Mouse (Mus musculus) kidney, postnatal 25 days (tissue): ENCODE data around the gene Megf9.
A peak's percentile ranks its signal among the peaks of the same experiment; 100 is the strongest.

Experiments used
- DNase-seq, 2 experiments: peaks; one replicate each; pipeline ENCODE4 v3.0.0; 2021; ENCODE audit warnings: mixed read lengths in 2 of 2

Gene Megf9

DNA sequence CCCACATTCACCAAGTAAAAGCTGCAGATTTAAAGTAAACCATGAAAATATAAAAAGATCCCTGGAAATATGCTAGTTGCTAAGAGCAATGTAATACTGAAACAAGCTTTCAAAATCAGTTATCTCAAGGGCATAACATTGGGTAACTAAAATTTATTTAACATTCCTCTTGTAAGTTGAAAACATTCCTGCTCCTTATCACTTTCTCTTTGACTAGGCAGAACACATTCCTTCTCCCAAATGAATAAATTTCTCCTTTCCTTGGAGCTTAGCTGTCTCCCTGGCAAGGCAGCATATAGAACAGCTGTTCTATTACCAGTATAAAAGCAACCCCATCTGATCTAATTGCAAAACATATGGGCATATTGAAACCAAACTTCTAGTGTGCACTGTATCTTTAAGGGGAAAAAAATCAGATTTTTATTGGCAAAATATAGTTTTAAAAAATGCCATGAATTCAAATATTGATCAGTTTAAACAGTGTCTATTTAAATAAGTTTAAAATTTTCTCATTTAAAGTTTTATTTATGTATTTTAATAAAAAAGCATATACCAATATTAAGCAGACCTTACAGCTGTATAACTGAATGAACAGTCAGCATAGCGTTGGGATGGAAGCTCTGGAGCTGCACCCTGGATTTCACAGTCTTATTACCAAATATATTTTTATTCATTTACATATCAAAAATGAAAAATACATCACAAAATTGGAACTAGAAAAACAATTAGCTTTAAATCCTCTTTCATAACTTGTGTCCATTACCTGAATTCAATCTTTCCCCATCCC is 13.1 kb downstream of the Megf9 start:
- DNase-seq: no peak

DNA sequence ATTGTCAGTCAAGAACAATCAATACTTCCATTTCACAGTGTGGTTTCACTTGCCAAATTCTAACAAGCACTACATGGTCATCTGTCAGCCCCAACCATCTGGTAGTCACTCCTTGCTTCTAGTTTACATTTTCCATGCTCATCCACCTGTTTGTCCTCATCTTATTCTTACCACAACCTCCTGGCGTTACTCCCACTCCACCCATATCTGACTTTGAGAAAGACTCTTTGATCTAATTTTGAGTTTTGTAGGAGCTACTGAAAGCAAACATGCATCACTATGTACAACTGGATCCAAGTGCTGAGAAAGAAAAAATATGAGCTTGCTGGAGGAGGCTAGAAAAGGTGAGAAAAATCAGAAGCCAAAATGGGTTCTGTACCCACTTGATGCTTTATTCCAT is 17.1 kb downstream of the Megf9 start:
- DNase-seq: no peak

DNA sequence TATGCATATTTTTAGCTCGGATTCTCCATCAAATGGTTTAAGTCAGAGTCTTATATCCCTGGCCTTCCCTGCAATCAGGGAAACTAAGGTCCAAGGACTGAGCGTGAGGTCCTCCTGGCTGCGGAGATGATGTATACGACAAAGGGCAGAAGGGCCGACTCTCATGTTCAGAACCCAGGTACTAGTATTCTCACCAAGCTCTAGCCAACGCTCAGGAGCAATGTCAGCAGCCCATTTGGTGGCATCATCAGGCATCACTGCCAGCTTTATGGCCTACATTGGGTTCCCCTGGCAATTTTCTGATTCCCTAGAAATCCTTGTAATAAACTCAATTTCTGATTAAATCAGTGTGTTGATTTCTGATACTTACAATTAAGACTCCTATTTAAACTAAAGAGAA is 18.5 kb downstream of the Megf9 start:
- no peak for DNase-seq

DNA sequence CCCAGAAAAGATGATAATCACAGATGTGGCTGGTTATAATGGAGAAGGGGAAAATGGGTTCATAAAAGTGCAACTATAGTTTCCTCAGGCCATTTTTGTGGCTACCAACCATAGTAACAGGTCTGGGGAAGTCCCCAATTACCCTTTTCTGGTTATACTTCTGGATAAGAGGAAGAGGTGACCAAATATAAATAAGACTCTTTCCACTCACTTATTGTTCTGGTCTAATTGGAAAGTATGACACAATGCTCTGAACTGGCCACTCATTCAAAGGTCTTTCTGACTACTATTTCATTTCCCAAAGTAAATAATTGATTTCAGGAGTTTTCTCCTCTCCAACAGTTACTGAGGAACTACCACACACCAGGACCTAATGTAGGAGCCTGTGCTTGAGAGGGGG is 19.3 kb downstream of the Megf9 start:
- DNase-seq: no peak

DNA sequence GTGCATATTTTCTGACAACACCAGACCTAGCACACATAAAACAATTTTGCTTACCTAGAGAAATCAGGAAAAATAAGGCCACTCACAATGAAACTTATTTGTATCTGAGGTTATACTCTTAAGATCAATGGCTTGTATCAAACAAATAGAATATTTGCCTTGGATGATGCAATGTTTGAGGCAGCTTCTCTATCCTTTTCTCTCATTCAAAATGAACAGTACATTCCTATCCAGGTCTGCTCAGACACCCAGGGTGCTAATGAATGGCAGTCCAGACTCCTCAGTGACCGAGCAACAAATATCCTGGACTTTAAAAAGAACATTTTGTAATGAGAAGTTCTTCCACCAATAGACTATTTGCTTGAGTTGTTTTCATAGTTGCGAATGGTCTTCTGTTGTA is 24.8 kb downstream of the Megf9 start:
- no peak for DNase-seq

DNA sequence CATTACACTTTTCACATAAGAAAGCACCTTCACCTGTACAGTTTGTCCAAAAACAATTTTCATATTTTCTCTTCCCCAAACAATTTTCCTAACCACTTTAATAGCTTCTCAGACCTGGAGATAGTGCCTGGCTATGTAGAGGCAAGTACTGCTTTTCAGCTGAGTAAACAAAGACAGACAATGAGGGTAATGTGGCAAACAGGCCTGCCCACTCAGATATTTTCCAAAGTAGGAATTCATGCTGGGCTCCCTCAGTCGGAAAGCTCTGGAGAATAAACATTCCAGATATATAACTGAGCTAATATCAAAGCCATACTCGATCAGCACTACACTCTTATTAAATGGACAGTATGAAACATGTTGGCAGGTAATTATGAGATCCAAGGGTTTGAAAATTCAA is 25.2 kb downstream of the Megf9 start:
- DNase-seq: no peak

DNA sequence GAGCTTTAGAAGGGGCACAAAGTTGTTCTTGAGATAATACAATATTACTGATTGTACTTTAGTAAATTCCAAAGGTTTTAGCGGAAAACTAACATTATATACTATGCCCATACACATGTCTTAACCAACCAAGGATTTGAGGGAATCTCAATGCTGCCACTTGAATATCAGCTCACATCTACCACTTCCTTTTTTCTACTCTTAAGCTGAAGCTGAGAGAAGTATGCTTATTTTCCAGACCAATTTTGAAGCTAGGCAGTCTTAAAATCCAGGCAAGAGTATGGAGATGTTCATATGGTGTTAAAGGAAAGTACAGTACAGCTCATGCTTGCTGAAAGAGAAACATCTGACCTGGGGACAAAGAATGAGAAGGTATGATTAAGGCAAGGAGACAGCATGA is 26.6 kb downstream of the Megf9 start:
- DNase-seq: no peak

DNA sequence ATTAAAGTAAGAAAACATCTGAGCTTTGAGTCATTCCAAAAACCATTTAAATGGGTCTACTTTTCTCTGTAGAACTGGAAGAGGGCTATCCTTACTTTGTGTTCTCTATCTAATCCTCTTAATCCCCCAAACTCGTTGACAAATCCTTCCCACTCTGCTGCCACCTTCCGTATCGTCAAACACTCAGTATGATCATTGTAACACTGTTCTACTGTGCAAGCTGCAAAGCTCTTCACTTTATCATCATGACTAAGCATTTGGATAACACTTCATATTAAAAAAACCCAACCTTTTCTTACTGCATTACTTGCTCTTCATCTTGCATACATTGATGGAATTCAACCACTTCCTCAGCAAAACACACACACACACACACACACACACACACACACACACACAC is 28.8 kb downstream of the Megf9 start:
- DNase-seq: no peak

DNA sequence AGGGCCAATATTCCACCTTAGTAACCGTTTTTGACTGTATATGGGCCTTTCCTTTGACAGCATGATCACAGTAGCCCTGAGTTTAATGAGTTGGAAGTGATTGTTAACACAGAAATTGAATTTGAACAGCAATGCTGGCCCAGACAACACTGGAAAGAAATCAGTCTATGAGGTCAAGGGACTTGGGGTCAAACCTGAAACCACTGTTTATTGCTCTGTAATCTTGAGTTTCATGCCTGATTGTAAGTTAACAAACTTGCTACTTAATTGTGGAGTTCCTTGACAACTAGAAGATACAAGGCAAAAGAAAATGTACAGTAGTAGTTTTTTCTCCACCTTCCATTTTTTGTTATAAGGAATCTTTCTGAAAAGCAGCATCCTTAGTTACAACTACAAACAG is 31.0 kb downstream of the Megf9 start:
- no peak for DNase-seq

DNA sequence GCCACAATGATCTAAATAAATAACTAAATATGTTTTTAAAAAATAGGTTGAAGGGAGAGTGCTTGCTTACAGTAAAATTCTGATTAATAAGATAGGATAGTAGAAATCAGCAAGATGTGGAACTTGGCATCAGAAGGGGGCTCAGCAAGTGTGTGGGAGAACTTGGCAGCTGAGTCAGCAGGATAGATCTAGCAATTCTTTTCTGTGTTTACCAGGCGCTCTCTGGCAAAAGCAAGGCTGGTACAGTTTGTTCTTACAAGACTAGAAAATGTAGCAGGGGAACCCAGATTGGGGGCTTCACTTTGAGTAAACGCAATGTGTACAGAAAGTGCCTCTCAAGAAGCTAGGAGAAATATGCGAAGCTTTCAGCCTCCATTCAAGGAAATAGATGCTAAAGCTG is 35.5 kb downstream of the Megf9 start:
- DNase-seq: no peak

DNA sequence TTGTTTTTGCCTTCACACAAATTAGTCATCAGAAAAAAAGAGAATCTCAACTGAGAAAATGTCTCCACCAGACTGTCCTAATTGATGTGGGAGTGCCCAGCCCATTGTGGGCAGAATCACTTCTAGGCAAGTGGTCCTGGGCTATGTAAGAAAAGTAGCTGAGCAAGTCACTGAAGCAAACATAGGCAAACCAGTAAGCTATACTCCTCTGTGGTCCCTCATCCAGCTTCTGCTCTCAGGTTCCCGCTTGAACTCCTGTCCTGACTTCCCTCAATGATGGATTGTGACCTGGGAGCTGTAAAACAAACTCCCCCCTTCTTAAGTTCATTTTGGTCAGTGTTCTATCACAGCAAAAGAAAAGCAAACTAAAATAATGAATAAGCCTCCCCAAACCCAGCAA is 37.8 kb downstream of the Megf9 start:
- DNase-seq: no peak

DNA sequence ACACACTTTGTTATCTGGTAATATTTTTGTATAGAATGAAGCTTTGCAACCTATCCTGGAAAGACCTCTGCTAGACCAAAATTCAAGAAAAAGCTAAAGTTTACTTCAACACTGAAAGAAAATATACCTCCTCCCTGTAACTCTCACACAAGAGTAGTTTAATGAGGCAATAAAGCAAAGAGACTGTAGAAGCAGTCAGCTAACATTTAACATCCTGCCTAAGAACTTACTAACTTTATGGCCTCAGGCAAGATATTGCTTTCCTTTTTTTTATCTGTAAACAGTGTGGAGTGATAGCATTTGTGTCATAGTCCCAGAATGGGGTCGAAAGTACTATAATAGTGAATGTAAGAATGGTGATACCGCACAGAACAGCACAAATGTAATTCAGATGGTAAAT is 45.0 kb downstream of the Megf9 start:
- no peak for DNase-seq

DNA sequence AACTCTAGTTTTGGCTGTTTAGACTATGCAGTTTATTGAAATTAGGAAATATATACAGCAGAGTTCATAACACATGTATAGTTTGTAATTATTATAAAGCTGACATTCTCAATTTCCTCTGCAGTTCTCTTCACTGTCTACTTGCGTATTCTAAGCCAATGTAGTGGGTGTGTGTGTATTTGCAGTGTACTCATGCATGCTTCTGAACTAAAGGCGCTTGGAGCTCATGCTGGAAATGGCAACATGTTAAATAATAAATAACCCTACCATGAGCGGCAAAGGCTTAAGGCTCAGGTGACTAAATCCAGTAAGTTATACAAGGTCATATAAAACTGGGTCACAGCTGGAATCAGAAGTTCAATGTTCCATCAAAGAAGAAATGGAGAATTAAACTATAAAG is 46.4 kb downstream of the Megf9 start:
- DNase-seq: no peak

DNA sequence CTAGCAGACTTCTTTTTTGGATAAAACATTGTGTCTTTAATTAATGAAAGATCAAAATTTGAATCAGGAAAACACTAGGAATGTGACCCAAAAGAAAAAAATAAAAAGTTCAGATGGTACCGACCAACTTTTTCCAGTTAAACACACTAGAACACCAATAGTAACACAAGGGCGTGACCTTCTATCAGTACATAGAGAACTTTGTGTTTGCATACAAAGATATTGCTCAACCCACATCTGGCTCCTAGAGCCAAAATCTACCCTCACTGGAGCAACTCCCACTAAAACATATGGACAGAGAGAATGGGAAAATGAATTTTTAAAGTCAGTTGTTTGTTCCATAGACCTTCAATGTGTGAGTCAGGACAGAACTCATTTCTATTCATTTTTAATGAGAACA is 50.7 kb downstream of the Megf9 start:
- DNase-seq: no peak

DNA sequence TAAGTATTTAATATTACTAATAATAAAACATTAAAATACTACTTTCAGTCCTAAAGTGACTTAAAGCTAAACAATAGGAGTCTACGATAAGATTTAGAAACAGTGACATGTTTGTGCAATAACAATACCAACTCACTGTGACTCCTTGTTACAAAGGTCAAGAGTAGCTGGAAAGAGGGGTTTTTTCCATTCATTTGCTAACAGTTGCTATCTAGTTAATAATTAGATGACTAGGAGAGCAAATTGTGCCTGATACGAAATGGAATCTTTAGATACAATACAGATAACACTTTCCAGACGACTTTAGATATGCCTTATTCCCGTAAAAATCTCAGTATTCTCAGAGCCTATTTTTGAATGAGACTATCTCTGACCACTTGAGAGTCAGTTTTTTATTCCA is 52.9 kb downstream of the Megf9 start:
- DNase-seq: no peak

DNA sequence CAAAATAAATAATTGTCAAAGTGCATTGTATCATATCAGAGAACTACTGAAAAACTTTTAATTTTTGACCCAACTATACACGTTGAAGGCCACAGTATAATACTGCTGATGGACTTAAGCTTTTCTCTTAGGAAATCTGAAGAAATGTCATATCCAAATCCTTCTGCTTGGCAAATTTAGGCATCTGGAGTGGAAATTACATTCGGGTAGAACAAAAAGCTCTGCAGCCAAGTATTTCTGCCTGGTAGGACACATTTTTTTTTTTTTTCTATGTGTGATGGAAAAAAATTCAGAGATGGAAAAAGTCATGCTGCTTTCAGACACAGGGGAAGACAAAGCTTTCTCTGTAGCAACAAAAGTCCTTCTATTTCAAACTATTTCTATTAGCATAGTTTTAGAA is 63.4 kb downstream of the Megf9 start:
- DNase-seq: no peak

DNA sequence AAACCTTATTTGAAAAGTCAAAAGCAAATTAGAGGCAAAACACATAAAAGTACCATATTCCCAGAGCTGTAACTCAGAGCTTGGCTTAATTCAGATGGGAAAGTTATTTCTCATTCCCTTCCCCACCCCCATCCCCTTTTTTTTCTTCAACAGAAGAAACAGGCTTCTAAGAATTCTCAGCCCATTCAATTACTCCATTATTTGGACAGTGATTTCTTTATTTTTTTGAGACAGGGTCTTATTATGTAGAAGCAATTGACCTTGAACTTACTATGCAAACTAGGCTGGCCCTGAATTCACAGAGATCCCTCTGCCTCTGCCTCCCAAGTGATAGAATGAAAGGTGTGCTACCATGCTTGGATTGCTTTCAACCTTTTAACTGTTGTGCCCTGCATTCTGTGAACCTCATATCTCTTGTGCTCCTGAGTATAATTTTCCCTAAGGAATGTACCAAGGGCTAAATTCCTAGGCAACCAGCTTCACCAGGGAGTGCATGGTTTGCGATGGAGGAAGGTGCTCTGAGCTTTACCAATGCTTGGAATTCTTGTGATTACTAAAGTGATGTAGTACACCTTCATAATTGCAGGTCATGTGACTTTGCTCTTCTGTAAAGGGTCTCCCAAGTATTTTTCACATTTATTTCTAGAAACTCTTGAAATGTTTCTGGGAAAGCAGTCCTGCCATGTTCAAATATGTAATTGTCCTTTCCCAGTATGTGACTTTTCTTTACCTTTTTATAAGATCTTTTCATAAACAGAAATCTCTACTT is 68.7 kb downstream of the Megf9 start:
- DNase-seq: no peak

DNA sequence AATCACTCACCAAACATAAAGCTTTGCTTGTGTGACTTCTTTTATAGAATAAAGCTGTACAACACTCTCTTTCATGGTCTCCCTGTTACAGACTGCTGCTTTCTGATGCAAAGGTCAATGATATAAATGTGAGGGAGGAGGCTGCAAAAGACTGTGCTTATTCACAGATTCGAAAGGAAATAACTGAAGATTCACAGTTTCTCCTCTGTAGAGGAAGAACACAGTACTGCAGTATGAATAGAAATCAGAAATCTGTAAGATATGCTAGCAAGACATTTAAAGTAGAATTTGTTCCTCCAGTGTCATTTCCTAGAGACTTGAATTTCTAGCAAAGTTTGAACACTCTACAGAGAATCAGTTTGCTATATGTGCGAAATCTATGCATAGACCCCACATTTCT is 71.5 kb downstream of the Megf9 start:
- DNase-seq: no peak

DNA sequence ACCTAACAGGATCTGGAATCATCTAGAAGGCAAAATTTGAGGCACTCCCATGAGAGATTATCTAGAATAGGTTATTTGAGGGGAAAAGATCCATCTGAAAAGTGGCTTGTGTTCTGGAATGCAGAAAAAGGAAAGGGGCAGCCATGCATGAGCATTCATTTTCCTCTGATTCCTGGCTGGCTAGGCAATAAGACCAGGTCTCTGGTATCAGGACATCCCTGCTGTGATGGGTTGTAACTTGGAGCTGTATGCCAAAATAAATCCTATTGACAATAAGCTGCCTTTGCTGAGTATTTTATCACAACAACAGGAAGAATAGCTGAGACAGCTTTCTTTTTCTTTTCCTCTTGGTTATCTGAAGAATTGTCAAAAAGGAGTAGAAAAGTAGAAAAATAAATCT is 73.4 kb downstream of the Megf9 start:
- DNase-seq: no peak

DNA sequence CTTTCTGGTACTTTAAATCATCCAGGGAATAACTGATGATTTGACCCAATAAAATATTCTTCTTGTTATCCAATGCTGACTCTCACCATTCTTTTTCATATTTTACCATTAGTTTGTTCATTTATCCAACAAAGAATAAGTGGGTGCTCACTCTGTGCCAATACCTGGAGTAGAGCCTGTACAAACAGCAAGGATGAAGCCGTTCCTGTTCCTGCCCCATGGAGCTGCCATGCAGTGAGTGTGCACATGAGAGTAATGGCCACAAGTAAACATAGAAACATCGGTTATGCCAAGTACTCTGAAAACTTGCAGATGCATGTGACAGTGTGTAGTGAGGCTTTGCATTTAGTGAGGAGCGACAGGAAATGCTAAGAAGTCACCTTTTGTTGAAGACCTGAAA is 82.6 kb downstream of the Megf9 start:
- DNase-seq: no peak

DNA sequence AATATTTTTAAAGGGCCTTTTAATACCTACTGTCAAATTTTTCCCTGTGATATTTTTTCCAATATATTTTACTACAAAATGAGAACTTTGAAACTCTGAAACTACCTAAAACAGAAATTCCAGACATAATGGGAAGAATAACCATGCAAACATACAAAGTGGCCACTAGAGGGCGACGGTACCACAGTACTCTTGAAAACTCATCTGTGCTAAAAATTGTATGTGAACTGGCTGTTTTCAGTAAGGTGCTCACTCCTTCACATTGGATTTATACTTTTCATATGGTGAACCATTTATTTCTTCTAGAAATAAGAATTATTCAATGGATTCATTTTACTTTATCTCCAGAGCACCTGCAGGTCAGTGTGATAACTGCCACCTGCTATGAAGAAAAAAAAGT is 83.0 kb downstream of the Megf9 start:
- peak in 1 of 2 experiments; percentile 53 for DNase-seq

DNA sequence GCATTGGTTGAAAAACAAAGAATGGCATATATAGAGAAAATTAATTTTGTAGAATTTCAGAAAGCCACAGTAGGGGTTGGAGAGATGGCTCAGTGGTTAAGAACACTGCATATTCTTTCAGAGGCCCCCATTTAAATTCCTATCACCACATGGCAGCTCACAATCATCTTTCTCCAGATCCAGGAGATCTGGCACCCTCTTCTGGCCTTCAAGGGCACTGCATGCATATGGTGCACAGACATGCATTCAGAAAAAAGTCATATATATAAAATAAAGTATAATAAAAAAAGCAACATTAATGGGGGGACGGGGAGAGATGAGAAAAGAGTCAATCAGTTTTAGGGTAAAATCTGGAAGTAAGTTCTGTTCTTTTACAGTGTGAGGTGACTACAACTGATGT is 85.1 kb downstream of the Megf9 start:
- peak in 1 of 2 experiments; percentile 2 for DNase-seq

DNA sequence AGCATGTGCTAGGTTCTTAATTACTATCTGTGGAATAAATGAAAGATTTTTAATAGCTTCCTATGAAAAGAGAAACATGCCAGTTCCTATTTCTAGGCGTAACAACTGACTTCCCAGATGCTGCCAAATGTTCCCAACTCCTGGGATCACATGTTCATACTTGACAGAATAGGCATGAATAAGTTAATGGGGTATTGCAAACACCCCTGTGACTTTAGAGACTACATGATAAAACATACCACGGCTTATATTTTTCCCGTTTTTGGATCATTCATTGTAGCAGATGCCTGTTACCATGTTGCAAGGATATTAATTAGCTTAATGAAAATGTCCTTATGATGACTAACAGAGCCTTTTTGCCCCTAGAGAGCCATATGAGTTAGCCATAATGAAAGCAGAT is 88.0 kb downstream of the Megf9 start:
- DNase-seq: no peak

DNA sequence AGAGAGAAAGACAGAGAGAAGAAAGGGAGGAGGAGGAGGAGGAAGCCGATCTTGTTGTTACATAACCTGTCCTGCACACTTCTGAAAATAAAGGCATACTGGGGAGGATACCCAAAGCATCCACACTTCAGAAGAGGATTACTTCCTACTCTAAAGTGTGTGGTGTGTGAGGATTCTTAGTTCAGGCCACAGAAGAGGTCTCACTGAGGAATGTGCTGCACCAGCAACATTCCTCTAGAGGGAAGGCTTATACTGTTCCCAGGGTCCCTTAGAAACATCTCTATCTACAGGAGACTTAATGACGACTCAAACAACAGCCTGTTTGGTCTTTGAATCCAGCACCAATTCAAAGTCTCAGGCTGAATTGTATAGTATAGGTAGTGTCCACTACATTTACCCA is 114.6 kb downstream of the Megf9 start:
- no peak for DNase-seq

DNA sequence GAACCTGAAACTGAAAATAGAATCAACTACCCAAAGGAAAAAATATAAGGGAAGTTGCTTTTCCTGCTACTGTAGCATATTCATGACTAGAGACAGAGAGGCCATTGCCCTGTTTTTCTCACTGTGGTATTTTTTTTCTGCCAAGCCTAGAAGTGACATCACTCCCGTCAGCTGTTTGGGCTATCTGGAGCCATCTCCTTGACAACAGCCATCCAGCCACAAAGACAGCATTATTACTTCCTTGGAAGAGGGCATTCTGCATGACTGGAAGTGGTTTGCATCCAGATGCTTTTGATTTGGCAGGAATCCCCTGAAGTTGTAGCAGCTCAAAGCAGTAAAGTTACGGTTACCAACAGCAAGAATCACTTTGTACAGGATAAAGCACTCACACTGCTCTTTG is 122.7 kb downstream of the Megf9 start:
- DNase-seq: no peak
